Mouse (Mus musculus): ENCODE measurements around the gene Socs3. TPM values are rescaled to one million over a fixed set of nuclear protein-coding genes. Genes with fewer than 3 reads are reported as not detected.

Gene Socs3
- total RNA-seq, 2 experiments from 2014 or later: 4.2 to 5.6 TPM

DNA sequence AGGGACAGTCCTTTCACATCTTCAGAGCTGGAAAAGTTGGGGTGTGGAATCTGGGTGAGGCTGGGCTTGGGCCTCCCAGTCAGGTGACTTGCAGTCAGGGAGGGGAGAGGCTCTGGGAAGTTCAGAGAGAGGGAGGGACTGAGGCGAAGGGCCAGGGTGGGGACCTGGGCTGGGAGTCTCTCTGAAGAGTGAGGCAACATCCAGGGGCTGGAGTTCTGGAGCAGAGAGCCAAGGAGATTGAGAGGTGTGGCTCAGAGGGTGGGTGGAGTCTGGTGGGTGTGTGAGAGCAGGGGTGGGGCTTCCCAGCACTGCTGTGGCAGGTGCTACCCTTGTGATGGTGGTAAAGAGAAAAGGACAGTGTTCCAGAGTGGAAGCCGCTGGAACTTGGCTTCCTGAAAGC is 35.7 kb downstream of the Socs3 start:
- no peak for DNase-seq (ENCODE audit: low spot score in 2 of 2)

- DNase-seq (ENCODE audit: low spot score in 2 of 2): no peak
These were observed 37.7 kb downstream of the Socs3 start for GRCm38 (mm10) chr11:117932195-117932594.

DNA sequence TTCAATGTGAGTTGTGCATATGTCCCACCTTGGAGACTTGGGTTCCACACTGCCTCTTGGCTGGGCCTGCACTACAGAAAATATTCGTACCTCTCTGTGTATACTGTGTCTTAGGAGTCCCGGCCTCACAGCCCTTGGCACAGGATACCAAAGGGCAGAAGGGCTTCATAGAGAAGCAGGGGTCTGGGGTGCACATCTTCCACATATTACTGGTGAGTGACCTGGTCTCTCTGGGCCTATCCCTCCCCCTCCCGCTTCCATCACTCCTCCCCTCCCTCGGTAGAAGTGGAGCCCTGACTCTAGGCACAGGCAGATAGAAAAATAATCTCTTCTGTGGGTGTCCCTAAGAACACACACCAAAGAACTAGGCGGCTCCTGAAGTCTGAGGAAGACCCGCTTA is 38.3 kb downstream of the Socs3 start:
- no peak for DNase-seq (ENCODE audit: low spot score in 2 of 2)

GRCm38 (mm10) chr11:117930781-117931338 is 39.0 kb downstream of the Socs3 start:
- no peak for DNase-seq (ENCODE audit: low spot score in 2 of 2)

- DNase-seq (ENCODE audit: low spot score in 2 of 2): no peak
These were observed 44.3 kb downstream of the Socs3 start for GRCm38 (mm10) chr11:117925541-117925940.

- DNase-seq (ENCODE audit: low spot score in 2 of 2): no peak
These were observed 45.4 kb downstream of the Socs3 start for GRCm38 (mm10) chr11:117924466-117924865.

- DNase-seq (ENCODE audit: low spot score in 2 of 2): no peak
These were observed 46.6 kb downstream of the Socs3 start for GRCm38 (mm10) chr11:117923279-117923678.

DNA sequence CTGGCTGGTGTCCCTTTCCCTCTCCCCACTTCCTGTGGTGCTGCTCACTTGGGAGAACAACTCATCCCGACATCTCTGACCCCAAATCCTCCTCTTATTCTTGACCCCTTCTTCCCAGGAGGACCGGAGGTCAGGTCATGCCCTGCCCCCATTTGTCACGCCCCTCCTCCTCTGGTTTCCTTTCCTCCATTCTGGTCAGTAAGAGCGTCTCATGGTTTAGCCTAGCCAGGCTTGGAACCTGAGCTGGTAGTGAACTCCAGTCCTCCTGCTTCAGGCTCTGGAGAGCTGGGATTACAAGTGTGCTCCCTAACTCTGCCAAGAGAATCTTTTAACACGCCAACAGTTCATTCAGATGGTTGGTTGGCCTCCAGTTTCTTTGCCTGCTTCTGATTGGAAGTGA is 50.6 kb downstream of the Socs3 start:
- no peak for DNase-seq (ENCODE audit: low spot score in 2 of 2)

GRCm38 (mm10) chr11:117918541-117918940 is 51.3 kb downstream of the Socs3 start:
- no peak for DNase-seq (ENCODE audit: low spot score in 2 of 2)

Small RNA genes lying within 50 kb of the gene (microRNA-seq; reads per million reads assigned to microRNA genes)
- gene Mir6933 (ENCODE audit: borderline number of aligned reads in 2 of 2): 4.3 to 8.0 reads per million in 2 experiments

Other genes with a start within 250 kb of the Socs3 start
- 1 to 10 TPM; 3.2 to 4.3 TPM for gene Tmc8, start 188.0 kb downstream of the Socs3 start, total RNA-seq (2021)
- gene Tmc6, start 187.8 kb downstream of the Socs3 start, total RNA-seq (2021): 10 to 100 TPM; 24.1 to 27.0 TPM
- gene 6030468B19Rik, start 172.4 kb downstream of the Socs3 start, total RNA-seq (2021): not detected
- under 1 TPM in 1 of 2 experiments, not detected in 1; 0.80 TPM for gene Gm20708, start 160.4 kb downstream of the Socs3 start, total RNA-seq (2021)
- 100 to 1,000 TPM in 1 of 2 experiments, 10 to 100 TPM in 1; 65.4 to 101 TPM for gene Syngr2, start 160.4 kb downstream of the Socs3 start, total RNA-seq (2021)
- 1 to 10 TPM; 4.7 to 6.1 TPM for gene Afmid, start 144.1 kb downstream of the Socs3 start, total RNA-seq (2021)
- 1 to 10 TPM; 2.2 to 3.8 TPM for gene Tk1, start 144.0 kb downstream of the Socs3 start, total RNA-seq (2021)
- 1 to 10 TPM in 1 of 2 experiments, under 1 TPM in 1; 0.61 to 1.2 TPM for gene Birc5, start 120.8 kb downstream of the Socs3 start, total RNA-seq (2021)
- gene Tmem235, start 109.3 kb downstream of the Socs3 start, total RNA-seq (2021): not detected
- 10 to 100 TPM in 1 of 2 experiments, 1 to 10 TPM in 1; 9.4 to 13.0 TPM for gene Tha1, start 96.6 kb downstream of the Socs3 start, total RNA-seq (2021)
- gene Pgs1, start 16.2 kb upstream of the Socs3 start, total RNA-seq (2021): 10 to 100 TPM; 47.8 to 65.5 TPM
- gene Dnah17, start 160.6 kb upstream of the Socs3 start, total RNA-seq (2021): under 1 TPM in 1 of 2 experiments, not detected in 1; 0.03 TPM